Mouse (Mus musculus): ENCODE measurements at regions not wholly inside any gene's neighbourhood (a gene's known extent, or its start where the extent isn't known, plus 50 kb on each side); places are given as distances from the start of the nearest gene placed in this dataset.

DNA sequence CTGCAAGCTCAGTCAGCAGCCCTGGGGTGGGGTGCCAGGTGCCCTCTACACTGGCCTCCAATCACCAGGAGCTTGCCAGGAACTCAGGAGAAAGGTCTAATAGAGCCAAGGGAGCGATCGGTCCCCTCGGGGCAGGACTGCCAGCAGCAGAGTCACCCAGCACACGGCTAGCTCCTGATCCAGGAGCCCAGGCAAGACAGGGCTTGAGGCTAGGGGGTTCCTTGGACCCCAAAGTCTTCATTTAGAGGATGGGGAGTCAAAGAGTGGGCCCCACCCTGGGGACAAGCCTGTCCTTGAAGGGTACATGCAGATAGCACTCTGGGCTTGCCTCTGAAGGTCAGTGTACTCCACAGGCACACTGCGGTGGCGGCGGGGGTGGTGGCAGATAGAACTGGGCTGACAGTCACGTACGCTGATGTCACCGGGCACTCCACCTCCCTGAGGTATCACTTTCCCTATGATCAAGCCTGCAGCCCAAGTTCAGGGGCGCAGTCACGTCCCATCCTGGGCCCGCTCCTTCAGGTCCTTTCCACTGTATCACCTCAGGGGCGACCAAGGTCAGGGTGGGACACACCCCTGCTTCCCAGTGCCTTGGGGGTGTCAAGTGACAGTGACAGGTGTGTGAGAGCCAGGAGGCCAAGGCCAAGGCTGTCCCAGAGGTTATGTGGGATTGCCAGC lies 114.2 kb upstream of the 1600014C23Rik start:
- intact Hi-C loops (cut with DNase I) = no loop called here
- DNase-seq (ENCODE audit: low spot score in 2 of 2) = no peak

DNA sequence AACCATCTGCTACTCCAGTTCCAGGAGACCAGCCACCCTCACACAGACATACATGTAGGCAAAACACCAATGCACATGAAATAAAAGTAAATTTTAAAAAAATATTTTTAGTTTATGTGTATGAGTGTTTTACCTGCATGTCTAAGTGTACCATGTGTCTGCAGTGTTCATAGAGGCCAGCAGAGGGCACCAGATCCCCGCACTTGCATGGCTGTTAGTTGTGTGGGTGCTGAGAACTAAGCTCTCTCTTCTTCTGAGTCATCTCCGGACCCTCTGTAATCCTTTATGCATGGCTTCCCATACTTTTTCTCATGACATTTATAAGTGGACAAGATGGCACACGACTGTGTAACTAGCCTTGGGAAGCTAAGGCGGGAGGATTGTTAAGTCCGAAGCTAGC lies 112.2 kb upstream of the 1600014C23Rik start:
- DNase-seq (ENCODE audit: low spot score in 2 of 2) = no peak
- intact Hi-C loops (cut with DNase I) = no loop called here

DNA sequence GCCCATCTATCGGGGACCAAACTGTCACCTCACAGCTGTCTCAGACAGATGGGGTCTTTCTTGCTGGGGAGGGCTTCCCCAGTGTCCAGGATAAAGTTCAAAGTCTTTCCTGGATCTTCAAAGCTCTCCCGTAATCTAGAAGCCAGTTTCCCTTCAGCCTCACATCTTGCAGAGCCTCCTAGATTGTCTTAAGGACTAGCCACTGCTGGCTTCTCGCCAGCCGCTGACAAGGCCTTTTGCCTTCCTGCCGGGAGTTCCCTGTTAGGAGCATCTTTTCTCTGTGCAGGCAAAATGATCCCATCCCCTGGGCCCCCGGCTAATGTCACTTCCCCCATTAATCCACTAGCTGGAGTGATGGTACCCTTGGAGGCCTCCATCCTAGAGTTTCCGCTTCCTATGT lies 103.1 kb upstream of the 1600014C23Rik start:
- DNase-seq (ENCODE audit: low spot score in 2 of 2) = no peak
- intact Hi-C loops (cut with DNase I) = no loop called here

DNA sequence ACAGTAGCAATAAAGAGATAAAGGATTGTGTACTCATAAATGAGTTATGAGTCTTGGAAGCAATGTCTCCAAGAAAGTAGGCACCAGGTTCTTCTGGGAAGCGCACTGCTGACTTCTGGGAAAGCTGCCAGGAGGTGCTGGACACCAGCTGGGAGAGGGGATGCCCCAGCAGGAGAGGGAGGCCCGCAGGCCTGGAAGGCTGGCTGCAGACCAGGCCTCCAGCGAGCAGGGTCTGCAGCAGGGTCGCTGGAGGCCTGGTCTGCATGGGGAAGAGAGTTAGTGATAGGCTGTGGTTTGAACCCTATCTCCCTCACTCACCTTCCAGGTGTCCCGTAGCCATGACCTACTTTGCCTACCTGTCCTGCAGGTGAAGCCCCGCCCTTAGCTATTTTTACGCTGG lies 102.6 kb upstream of the 1600014C23Rik start:
- intact Hi-C loops (cut with DNase I) = no loop called here
- no peak for DNase-seq (ENCODE audit: low spot score in 2 of 2)

DNA sequence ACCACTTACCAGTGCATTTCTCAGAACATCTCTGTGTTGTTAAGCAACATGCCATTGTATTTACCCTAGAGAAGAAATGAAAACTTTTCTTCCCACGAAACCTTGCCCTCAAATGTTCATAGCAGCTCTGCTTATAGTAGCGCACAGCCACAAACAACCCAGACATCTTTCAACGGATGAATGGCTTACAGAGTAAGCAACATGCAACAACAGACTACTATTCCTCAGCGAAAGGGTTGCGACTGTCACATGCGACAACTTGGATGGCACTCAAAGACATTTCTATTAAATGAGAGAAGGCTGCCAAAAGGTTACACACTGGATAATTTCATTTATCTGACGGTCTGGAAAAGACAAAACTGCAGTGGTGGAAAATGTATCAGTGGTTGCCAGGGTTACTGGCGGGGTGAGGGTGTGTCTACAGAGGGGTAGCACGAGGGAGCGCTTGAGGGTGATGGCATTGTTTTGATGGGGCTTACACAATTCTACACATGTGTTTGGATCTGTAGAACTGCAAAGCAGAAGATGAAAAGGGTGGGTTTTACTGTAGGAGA lies 101.0 kb upstream of the 1600014C23Rik start:
- peak in 1 of 2 experiments; percentile 20 for DNase-seq (ENCODE audit: low spot score in 2 of 2)
- intact Hi-C loops (cut with DNase I) = no loop called here

DNA sequence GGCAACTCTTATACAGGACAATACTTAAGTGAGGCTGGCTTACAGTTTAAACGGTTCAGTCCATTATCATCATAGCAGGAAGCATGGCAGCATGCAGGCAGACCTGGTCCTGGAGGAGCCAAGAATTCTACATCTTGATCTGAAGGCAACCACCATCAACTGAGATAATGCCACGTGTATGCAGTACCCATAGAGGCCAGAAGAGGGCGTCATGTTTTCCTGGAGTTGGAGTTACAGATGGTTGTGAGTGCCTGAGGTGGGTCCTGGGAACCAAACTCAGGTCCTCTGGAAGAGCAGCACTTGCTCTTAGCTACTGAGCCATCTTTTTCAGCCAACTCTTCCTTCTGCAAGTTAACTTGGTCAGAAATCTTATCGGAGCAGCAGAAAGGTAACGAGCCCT lies 96.7 kb upstream of the 1600014C23Rik start:
- intact Hi-C loops (cut with DNase I) = no loop called here
- DNase-seq (ENCODE audit: low spot score in 2 of 2) = no peak

DNA sequence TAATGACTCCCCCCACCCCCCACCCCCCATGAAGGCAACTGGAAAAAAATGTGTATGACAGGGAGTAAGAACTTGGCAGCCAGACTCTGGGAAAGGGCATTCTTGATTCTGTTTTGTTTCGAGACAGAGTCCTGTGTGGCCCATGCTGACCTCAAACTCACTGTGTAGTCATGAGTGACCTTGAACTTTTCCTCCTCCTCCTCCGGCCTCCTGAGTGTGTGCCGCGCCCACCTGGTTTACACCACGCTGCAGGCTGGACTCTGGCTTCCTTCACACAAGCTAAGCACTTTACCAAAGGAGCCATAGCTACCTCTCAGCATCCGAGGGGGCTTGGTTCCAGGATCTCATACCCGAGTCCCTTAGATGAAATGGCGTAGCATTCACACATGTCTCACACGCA lies 95.9 kb upstream of the 1600014C23Rik start:
- intact Hi-C loops (cut with DNase I) = no loop called here
- no peak for DNase-seq (ENCODE audit: low spot score in 2 of 2)

DNA sequence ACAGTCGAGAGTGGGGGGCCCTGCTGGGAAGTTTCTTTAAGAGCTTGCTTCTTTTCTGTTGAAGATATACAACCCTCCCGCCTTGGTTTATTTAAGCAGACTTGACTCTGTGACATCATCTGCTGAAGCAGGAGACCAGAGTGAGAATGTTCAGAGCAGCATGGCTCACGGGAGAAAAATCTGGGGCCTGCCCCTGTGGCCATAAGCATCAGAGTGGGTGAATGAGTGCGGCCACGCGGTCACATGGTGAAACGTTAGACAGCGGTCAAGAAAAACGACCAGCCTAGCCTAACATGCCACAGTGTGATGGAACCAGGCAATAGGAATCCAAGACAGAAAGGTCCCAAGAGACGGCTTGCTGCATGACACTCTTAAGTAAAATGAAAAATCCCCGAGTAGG lies 95.2 kb upstream of the 1600014C23Rik start:
- DNase-seq (ENCODE audit: low spot score in 2 of 2) = no peak
- intact Hi-C loops (cut with DNase I) = no loop called here

DNA sequence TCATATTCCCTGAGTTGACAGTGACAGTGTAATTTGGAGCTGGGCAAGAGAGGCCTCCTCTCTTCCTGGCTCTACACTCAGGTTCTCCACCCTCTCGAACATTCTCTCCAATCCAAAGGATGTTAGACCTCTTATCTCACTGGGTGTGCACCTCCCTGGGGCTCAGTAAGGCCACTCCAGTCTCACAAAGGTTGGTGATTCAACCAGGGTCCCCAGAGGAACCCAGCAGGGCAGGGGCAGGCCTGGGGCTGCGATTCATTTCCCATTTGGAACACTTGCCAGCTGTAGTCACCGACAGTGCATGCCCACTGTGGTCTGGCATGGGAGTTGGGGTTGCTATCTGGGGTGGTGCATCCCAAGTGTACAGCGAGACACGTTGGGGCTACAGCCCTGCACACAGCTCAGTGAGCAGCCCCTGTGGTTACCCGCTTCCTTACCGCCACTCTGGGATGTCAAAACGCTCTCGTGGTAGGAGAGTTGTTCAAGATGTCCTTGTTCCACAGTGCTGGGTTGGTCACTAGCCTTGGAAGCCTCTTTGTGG lies 94.7 kb upstream of the 1600014C23Rik start:
- intact Hi-C loops (cut with DNase I) = no loop called here
- DNase-seq (ENCODE audit: low spot score in 2 of 2) = no peak

DNA sequence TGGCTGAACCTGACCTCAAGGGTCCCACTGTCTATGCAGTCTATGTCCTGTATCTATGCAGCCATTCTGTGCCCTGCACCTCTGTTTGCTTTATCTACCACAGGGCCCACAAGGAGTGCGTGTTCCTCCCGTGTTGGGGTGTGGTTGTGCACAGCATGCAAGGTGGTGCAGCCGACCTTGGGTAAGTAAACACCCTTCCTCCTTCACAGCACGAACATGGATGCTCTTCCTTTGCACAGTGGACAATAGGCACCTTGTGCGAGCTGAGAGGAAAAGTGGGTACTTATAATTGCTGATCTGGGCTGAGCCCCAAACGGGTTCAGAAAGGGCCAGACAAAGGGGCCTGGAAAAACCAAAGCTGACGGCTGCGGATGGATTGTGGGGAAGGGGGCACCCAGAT lies 91.3 kb upstream of the 1600014C23Rik start:
- intact Hi-C loops (cut with DNase I) = no loop called here

DNA sequence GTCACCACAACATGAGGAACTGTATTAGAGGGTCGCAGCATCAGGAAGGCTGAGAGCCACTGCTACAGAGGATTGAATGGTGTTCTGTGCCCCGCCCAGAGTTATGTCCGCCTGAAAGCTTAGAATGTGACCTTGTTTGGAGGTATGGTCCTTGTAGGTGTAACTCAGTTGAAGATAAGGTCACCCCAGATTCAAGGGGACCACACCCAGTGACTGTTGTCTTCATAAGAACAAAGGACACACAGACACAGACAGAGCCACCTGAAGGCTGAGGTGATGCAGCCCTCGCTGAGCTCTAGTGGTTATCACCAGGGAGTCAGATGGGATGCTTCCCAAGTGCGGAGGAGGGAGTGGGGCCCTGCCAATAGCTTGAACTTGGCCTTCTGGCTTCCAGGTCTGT lies 89.9 kb upstream of the 1600014C23Rik start:
- DNase-seq (ENCODE audit: low spot score in 2 of 2) = no peak
- intact Hi-C loops (cut with DNase I) = no loop called here

More for the DNA sequence above, 91.3 kb upstream of the 1600014C23Rik start:
- no peak for DNase-seq (ENCODE audit: low spot score in 2 of 2)

DNA sequence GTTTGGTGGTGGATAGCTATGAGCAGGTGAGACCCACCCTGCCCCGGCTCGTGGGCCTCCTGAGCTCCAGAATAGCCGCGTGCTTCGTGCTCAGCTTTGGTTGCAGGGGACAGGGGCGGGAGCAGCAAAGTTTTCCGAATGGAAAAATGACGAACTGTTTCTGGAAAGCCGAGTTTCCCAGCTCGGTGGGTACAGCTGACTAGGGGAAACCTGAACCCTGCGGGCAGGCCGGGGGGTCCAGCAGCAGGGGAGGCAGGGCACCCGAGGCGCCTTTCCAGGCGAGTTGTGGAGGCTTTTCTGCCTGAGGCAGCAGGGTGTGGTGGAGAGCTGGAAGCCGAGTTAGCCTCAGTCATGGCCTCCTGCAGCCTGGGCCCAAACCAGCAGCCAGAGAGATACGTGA lies 88.8 kb upstream of the 1600014C23Rik start:
- intact Hi-C loops (cut with DNase I) = no loop called here
- no peak for DNase-seq (ENCODE audit: low spot score in 2 of 2)

DNA sequence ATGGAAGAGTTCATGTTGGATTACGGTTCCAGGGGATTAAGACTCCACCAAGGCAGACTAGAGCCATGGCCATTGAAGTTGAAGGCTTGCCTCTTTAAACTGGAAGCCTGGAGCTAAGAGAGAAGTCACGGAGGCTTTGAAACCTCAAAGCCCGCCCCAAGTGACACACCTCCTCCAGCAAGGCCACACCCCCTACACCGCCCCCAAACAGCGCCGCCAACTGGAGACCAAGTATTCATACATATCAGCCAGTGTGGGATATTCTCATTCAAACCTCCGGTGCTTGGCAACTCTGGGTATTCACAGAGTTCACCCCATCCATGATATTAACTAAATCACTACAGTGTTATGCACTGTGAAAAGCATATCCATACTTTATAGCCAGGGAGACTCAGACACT lies 87.7 kb upstream of the 1600014C23Rik start:
- no peak for DNase-seq (ENCODE audit: low spot score in 2 of 2)
- intact Hi-C loops (cut with DNase I) = no loop called here

DNA sequence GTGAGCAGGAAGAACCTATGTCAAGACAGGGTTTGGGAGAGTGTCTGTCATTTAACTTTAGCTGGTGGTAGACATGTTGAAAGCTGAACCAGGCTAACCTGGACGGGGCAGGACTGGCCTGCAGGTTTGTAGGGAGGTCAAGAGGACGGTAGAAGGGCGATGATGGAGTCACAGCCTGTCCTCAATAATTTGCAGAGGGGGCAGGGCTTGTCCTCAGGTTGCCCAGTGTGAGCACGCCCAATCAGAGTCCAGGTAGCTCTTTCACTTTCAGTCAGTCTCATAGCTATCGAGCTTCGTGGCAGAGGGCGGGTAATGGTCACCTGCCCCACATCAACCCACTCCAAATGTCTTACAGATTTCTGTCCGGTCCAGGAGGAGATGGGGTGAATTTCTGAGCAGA lies 85.5 kb upstream of the 1600014C23Rik start:
- intact Hi-C loops (cut with DNase I) = no loop called here
- DNase-seq (ENCODE audit: low spot score in 2 of 2) = no peak

DNA sequence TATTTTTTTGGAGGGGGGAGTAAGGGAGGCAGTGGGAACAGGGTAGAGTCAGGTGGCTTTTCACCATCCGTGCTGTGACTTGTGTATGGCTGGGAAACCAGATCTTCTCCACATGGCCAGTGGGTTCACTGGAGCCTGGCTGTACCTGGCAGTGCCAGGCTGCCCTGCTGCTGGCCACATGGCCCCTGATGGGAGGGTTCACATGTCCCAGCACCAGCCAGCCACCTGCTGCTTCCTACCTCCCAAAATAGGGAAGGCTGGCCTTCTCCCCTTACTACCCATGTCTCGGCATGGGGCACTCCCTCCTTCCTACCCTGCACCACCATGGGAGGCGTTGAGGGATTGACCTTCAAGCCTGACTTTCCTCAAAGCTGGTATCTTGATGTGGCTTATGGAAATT lies 82.9 kb upstream of the 1600014C23Rik start:
- intact Hi-C loops (cut with DNase I) = no loop called here
- no peak for DNase-seq (ENCODE audit: low spot score in 2 of 2)

DNA sequence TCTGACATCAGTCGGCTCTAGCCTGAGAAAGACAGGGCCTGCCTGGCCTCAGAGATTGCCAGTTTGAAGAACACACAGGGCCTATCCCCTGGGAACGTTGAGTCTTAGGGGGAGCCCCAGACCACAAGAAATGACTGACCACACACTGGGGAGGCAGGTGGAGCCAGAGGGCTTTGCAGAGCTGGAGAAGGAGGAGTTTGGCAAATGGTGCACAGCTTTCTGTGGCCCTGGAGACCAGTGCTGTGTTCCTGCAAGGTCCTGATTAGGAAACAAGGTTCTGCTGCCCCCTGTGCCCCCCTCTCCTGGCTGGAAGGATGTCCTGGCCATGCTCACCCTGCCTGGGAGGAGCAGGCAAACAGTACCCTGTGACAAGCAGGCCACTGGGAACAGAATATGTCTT lies 82.2 kb upstream of the 1600014C23Rik start:
- intact Hi-C loops (cut with DNase I) = no loop called here
- no peak for DNase-seq (ENCODE audit: low spot score in 2 of 2)

DNA sequence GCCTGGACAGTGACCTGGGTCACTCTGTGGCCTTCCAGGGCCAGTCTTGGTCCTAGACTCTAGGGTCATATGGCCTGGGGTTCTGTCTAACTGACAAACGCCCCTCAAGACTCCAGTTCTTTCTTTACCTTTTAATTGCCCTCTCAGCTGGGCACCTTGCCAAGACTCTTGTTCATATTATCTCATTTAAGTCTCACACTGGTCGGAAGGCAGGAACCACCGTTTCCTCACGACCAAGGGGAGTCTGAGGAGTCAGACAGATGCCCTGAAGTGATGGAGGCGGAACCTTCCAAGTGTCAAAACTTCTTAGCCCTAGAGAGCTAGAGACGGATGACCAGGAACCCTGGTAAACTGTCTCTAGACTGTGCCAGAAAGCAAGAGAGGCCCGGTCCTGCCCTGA lies 81.7 kb upstream of the 1600014C23Rik start:
- DNase-seq (ENCODE audit: low spot score in 2 of 2) = no peak
- intact Hi-C loops (cut with DNase I) = no loop called here

DNA sequence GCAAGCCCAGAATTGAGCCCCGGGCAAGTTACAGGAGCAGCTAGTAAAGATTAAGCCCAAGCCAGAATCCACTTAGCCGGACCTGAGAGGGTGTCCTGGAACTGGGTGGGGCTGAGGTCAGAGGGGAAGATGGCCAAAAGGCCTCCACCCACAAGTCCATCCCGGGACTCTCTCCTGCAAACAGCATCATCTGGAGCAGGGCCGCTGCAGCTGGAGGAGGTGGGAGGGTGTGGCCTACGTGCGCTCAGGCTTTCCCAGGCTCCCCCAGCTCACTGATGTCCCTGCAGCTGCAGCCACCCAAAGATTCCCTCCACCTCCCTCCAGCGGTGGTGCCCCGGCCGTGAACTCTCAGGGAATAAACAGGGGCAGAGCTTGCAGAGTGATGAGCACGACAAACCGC lies 80.9 kb upstream of the 1600014C23Rik start:
- intact Hi-C loops (cut with DNase I) = no loop called here
- no peak for DNase-seq (ENCODE audit: low spot score in 2 of 2)

DNA sequence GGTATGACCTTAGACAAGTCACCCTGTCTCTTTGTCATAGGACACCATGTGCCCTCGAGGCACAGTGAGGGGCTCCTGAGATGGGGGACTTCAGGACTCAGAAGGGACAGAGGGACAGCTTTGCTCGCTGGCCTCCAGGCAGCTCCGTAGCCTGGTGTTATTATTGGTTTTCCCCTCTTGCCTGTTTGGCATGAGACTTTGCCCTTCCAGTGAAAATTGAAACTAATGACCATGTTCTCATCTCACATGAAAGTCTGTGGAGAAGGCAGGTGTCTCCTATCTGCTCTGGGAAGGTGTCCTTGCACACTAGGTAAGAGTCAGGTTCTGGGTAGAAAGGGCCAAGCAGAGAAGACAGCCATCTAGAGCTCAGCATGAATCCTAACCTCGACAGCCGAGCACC lies 80.3 kb upstream of the 1600014C23Rik start:
- DNase-seq (ENCODE audit: low spot score in 2 of 2) = no peak
- intact Hi-C loops (cut with DNase I) = no loop called here

DNA sequence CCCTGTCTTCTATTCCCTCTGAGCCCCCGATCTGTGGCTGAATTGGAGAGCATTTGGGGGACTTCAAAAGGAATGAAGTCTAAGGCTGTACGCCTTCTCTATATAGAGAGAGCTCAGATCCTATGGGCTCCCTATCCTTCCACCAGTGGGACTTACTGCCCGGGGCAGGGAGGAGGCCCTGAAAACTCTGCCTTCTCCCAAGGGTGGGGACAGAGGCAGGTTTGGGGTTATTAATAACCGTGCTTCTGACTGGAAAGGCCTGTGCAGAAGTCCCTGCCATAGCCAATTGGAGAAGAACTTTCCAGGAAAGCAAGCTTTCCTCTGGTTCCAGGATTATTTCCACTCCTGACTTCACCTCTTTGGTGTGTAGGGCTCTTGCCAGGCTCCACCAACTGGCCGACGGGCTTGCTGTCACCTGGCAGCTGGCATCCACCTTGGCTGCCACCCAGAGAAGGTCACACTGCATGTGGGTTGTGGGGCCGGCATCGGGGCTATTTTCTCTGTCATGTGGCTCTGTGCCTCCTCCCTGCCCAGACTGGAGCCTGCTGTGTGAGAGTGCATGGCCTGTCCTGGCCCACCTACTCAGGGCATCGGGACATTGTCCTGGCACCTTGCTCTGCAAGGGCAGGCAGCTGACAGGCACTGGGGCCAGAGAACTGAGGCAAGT lies 78.8 kb upstream of the 1600014C23Rik start:
- DNase-seq (ENCODE audit: low spot score in 2 of 2) = no peak
- intact Hi-C loops (cut with DNase I) = no loop called here

DNA sequence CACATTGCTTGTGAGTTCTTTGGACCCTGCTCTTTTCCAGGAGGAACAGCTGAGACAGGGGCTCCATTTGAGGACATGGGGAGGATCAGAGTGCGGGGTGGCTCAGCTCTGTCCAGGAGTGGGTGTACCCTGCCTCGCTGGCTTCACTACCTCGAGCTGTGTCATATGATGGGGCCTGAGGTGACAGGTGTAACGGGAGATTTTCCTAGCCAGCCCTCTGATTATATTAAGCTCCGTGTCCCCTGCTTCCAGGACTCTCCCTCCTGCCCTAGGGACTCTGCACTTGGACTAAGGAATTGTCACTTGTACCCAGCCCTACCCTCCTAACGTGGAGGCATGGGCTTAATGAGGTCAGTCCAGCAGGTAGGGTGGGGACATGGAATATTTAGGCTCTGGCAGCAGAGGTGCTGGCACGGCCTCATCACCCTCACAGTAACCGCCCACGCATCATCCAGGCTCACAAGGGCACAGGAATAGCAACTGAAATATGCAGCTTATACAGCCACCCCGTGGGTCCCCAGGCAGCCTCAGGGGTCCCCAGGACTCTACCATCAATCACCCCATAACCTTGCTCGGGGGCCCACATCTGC lies 78.1 kb upstream of the 1600014C23Rik start:
- DNase-seq (ENCODE audit: low spot score in 2 of 2) = no peak
- intact Hi-C loops (cut with DNase I) = no loop called here
